Mouse (Mus musculus) brain, adult 10 weeks (tissue): ENCODE measurements around the gene Anapc2. TPM values are rescaled to one million over a fixed set of nuclear protein-coding genes. Genes with fewer than 3 reads are reported as not detected.

ENCODE experiments used
- polyA plus RNA-seq: library from polyadenylated mRNA; stranded (reverse); fragments of 350-450 nt; fragmentation: Illumina TruSeq; extraction: RNeasy Lipid Tissue Mini Kit (QIAGEN cat#74804); gene quantifications from one replicate; pipeline ENCODE4 v1.2.3, GENCODE M21; 2015; ENCODE audit warnings: low read depth, low replicate concordance

The Anapc2 gene
- polyA plus RNA-seq = 89.9 TPM

GRCm38 (mm10) chr2:25271827-25272511 lies at the start of gene Anapc2, which contains the start of gene Ssna1:
Anapc2 (plus strand) TSS chr2:25272478.
Ssna1 (minus strand) TSS chr2:25272438.

DNA sequence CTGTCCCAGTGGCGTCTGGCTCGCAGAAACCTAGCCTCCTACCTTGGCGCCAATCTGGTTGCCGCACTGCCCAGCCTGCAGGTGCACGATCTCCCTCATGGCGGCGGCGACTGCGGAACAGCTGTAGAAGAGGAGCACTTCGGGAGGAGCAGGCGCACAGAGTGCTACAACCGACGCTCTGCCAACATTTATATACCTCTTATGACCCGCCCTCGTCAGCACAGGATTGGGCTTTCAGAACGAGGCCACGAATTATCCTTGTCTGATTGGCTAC lies 47.8 kb upstream of the Anapc2 start, which contains the start of gene Tubb4b:
Gene Tubb4b, minus strand, starts transcription at position 211 of the 274 bp plus-strand sequence.

GRCm38 (mm10) chr2:25234050-25234449 lies 38.2 kb upstream of the Anapc2 start, which contains the start of gene Slc34a3:
Slc34a3 (minus strand) TSS chr2:25234364.

DNA sequence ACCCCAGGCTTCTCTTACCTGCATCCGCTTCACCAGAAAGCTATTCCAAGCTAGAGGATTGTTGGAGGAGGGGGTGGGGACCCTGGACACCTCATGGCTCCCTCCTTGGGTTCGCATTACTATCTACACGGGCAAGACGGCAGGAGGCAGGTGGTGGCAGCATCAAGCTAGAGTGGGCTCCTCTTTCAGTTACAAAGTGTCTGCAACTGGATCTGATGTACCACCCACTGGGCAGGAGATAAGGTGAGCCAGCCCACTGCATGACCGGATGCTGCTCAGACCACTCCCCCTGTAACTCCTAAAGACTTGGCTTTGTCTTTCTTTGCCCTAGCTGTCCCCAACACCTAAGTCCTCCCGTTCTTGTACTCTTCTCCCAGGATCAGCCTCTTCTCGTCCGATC lies 35.7 kb upstream of the Anapc2 start, which contains the start of gene Rnf224:
Gene Rnf224, minus strand, starts transcription at position 174 of the 400 bp plus-strand sequence.

DNA sequence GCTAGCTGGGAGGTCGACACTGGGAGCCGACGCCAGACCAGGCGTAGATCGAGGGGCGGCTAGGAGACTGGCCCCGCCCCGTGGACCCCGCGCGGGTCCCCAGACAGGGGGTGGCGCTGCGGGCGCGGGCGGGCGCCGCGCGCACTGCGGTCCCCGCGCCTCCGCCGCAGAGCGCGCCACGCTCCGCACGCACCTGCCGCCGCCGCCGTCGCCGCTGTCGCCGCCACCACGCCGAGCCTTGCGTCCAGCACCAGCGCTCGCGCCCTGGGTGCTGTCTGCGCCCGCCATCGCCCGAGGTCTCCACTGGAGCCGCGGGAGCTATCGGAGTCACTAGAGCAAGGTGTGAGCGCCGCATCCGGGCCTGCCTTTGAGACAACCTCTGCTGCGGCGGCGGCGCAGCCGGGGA lies 30.2 kb upstream of the Anapc2 start, which contains the start of the genes Rnf208 and Cysrt1:
Gene Rnf208, plus strand, starts transcription at position 155 of the 406 bp plus-strand sequence.
Gene Cysrt1, minus strand, starts transcription at position 352 of the 406 bp plus-strand sequence.

DNA sequence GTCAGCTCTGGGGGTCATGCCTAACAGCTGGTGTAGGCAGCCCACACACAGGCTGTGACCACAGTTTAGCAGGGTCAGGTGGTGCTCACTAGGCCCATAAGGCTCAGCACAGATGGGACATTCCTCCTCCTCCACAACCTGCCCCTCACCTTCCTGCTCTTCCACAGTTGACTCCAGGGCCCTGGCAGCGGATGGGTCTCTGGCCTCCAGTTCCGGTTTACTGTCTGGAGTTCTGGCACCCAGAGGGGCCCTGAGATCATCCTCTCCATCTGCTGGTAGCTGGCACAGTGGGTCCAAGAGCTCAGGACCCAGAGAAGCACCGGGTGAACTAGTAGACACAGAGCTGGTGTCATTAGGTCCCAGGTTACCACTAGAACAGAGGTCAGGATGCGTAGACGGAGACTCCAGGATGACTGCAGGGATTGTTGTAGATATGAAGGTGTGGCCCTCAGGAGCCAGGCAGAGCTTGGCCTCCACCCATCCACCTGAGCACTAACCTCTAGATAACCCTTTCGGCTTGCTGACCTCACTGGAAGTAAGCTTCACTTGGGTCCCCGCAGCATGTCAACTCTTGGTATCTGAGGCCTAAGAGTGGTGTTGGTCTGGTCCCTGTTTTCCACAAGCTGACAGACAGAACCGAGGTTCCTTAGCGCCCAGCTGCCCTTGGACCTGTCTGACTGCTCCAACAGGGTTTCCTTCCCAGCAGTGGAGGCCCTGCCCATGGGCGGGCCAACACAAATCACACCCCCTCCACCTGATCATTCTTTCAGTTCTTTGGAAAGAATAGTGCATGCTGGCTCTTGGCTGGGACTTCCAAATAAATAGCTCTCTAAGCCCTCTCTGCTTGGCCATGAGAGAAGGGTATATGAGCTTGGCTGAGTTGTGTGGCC lies 25.9 kb upstream of the Anapc2 start, which contains the start of gene AL732309.1:
Gene AL732309.1, minus strand, starts transcription at position 681 of the 890 bp plus-strand sequence.

DNA sequence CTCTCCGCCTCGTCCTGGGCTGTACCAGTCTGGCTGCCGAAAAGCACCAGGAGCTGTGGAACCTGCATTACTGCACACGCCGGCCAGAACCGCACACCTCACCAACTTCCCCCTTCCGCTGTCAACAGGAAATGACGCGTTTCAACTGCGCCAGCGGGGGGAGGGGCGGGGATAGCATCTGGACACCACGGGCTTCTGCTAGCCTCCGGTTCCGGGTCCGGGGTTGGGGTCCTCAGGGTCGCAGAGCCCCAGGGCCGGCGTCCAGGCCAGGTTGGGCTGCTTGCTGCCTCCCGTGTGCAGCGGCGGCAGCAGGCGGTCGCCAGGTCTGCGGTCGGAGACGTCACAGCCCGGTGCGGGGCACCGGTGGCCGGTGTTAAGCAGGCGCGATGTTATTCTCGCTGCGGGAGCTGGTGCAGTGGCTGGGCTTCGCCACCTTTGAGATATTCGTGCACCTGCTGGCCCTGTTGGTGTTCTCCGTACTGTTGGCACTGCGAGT lies 16.9 kb upstream of the Anapc2 start, which contains the start of gene Tmem203:
Gene Tmem203, plus strand, starts transcription at position 156 of the 496 bp plus-strand sequence.

GRCm38 (mm10) chr2:25262291-25262767 lies 9.9 kb upstream of the Anapc2 start, which contains the start of gene Tprn:
Tprn (plus strand) TSS chr2:25262618.

GRCm38 (mm10) chr2:25287927-25288649 lies 15.8 kb downstream of the Anapc2 start, which contains the start of gene Tmem210:
Tmem210 (plus strand) TSS chr2:25288145.

GRCm38 (mm10) chr2:25289651-25290050 lies 17.4 kb downstream of the Anapc2 start, which contains the start of gene Lrrc26:
Lrrc26 (plus strand) TSS chr2:25289915.

DNA sequence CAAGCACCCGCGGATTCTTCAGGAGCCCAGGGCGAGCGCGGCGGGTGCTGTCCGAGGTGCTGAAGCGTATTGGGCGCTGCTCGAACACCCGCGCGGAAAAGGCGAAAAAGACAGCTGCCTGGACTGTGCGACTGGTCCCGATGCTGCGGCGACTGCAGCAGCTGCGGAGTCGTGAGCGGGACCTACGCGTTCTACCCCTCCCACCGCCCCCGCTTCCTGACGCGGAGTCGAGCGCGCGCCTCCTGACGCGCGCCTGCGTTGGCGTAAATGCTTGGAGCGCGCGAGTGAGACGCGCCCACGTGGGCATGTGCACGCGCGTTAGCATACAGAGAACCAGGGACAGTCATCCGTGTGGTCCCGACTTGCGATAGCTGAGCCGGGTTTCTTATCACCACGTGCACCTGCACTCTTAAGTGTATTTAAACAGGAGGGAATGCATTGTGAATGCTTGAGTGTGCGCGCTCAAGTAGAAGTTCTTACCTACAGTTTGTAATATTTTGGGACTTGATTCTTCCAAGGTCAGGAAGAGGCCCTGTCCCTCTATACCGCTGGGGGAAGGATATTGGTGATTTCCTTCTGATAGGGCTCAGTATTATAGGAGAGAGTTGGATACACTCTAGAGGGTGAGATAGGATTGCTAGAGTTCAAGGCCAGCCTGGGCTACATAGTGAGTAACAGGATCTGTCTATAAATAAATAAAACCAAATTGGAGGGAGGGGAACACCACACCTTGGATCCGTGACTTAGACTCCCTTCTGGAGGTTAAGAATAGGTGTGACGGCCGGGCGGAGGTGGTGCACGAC lies 46.9 kb downstream of the Anapc2 start, which contains the start of gene Grin1:
Gene Grin1, minus strand, starts transcription at position 217 of the 803 bp plus-strand sequence.

GRCm38 (mm10) chr2:25332286-25333160 lies 60.2 kb downstream of the Anapc2 start, which contains the start of gene Man1b1:
Man1b1 (plus strand) TSS chr2:25332338.

Other genes starting within 250 kb of the Anapc2 start
- 429 TPM for gene Nsmf, start 218.1 kb upstream of the Anapc2 start, polyA plus RNA-seq
- not detected for gene Entpd8, start 192.2 kb upstream of the Anapc2 start, polyA plus RNA-seq
- not detected for gene Noxa1, start 177.3 kb upstream of the Anapc2 start, polyA plus RNA-seq
- 13.6 TPM for gene Nrarp, start 91.7 kb upstream of the Anapc2 start, polyA plus RNA-seq
- 2.9 TPM for gene Tor4a, start 75.6 kb upstream of the Anapc2 start, polyA plus RNA-seq
- gene Nelfb, start 61.0 kb upstream of the Anapc2 start, polyA plus RNA-seq = 47.7 TPM
- not detected for gene Stpg3, start 57.8 kb upstream of the Anapc2 start, polyA plus RNA-seq
- not detected for gene Fam166a, start 53.7 kb upstream of the Anapc2 start, polyA plus RNA-seq
- gene Tubb4b, start 47.8 kb upstream of the Anapc2 start, polyA plus RNA-seq = 563 TPM
- not detected for gene Slc34a3, start 38.1 kb upstream of the Anapc2 start, polyA plus RNA-seq
- gene Rnf224, start 35.7 kb upstream of the Anapc2 start, polyA plus RNA-seq = not detected
- gene Rnf208, start 30.2 kb upstream of the Anapc2 start, polyA plus RNA-seq = 180 TPM
- not detected for gene Cysrt1, start 30.0 kb upstream of the Anapc2 start, polyA plus RNA-seq
- gene AL732309.1, start 25.6 kb upstream of the Anapc2 start, polyA plus RNA-seq = 6.7 TPM
- gene Tmem203, start 17.0 kb upstream of the Anapc2 start, polyA plus RNA-seq = 19.6 TPM
- 23.4 TPM for gene Tprn, start 9.9 kb upstream of the Anapc2 start, polyA plus RNA-seq
- gene Ssna1, start within 50 bp of the Anapc2 start, polyA plus RNA-seq = 92.1 TPM
- gene Tmem210, start 15.7 kb downstream of the Anapc2 start, polyA plus RNA-seq = not detected
- gene Lrrc26, start 17.4 kb downstream of the Anapc2 start, polyA plus RNA-seq = not detected
- 267 TPM for gene Grin1, start 46.7 kb downstream of the Anapc2 start, polyA plus RNA-seq
- 51.8 TPM for gene Man1b1, start 59.9 kb downstream of the Anapc2 start, polyA plus RNA-seq
- gene Dpp7, start 83.9 kb downstream of the Anapc2 start, polyA plus RNA-seq = 38.1 TPM
- 27.2 TPM for gene Uap1l1, start 93.2 kb downstream of the Anapc2 start, polyA plus RNA-seq
- 2.5 TPM for gene Sapcd2, start 99.8 kb downstream of the Anapc2 start, polyA plus RNA-seq
- 11.2 TPM for gene Entpd2, start 123.4 kb downstream of the Anapc2 start, polyA plus RNA-seq
- gene Npdc1, start 126.9 kb downstream of the Anapc2 start, polyA plus RNA-seq = 274 TPM
- 1.1 TPM for gene Fut7, start 150.8 kb downstream of the Anapc2 start, polyA plus RNA-seq
- 105 TPM for gene Abca2, start 156.2 kb downstream of the Anapc2 start, polyA plus RNA-seq
- not detected for gene Clic3, start 184.4 kb downstream of the Anapc2 start, polyA plus RNA-seq
- 96.2 TPM for gene Paxx, start 188.6 kb downstream of the Anapc2 start, polyA plus RNA-seq
- 2,295 TPM for gene Ptgds, start 197.6 kb downstream of the Anapc2 start, polyA plus RNA-seq
- not detected for gene Lcn12, start 221.4 kb downstream of the Anapc2 start, polyA plus RNA-seq
- 96.2 TPM for gene Fbxw5, start 228.3 kb downstream of the Anapc2 start, polyA plus RNA-seq
- 1.9 TPM for gene C8g, start 229.2 kb downstream of the Anapc2 start, polyA plus RNA-seq